Mouse (Mus musculus) heart, postnatal 0 days (tissue): ENCODE measurements at regions not wholly inside any gene's neighbourhood (a gene's known extent, or its start where the extent isn't known, plus 50 kb on each side); places are given as distances from the start of the nearest gene placed in this dataset.

Experiments used
- ATAC-seq: fragments of 200-750 bp; cut with Nextera tagmentation; 2 replicates; pipeline ENCODE4 v1.8.0; 2017; ENCODE audit warnings: low read depth, moderate number of reproducible peaks, moderate library complexity; ENCODE audit not compliant: insufficient read depth
- DNase-seq: peaks from one replicate; pipeline ENCODE4 v3.0.0-alpha.2; 2016; ENCODE audit warnings: low spot score
- H3K27ac ChIP-seq: fragments of 300-500 bp; sonication (generic); 2 replicates; pipeline ENCODE4 v1.5.1; 2014; ENCODE audit warnings: low read depth, mild to moderate bottlenecking
- H3K27me3 ChIP-seq: fragments of 300-500 bp; sonication (generic); 2 replicates; pipeline ENCODE4 v1.6.1; 2014; ENCODE audit warnings: low read length, mixed read lengths; ENCODE audit not compliant: control insufficient read depth, insufficient read depth
- H3K36me3 ChIP-seq: fragments of 300-500 bp; sonication (generic); replicated peaks from 2 replicates; pipeline ENCODE4 v1.6.1; 2014; ENCODE audit warnings: low read length, mixed read lengths; ENCODE audit not compliant: control insufficient read depth, insufficient read depth
- H3K4me1 ChIP-seq: fragments of 300-500 bp; sonication (generic); 2 replicates; pipeline ENCODE4 v1.6.1; 2014; ENCODE audit warnings: antibody characterized with exemption; ENCODE audit not compliant: control insufficient read depth, insufficient read depth
- H3K4me2 ChIP-seq: fragments of 300-500 bp; sonication (generic); 2 replicates; pipeline ENCODE4 v1.6.1; 2014; ENCODE audit warnings: low read depth, mild to moderate bottlenecking, low read length, moderate library complexity
- H3K4me3 ChIP-seq: fragments of 300-500 bp; sonication (generic); 2 replicates; pipeline ENCODE4 v1.5.1; 2014; ENCODE audit warnings: low read depth, low read length
- H3K9ac ChIP-seq: fragments of 300-500 bp; sonication (generic); replicated peaks from 2 replicates; pipeline ENCODE4 v1.6.1; 2014; ENCODE audit warnings: low read depth, low read length, mixed read lengths
- H3K9me3 ChIP-seq: fragments of 300-500 bp; sonication (generic); replicated peaks from 2 replicates; pipeline ENCODE4 v1.6.1; 2016; ENCODE audit warnings: low read length; ENCODE audit not compliant: control insufficient read depth
- CTCF ChIP-seq: IDR thresholded peaks from 2 replicates; pipeline ENCODE4 v1.5.1; 2016; ENCODE audit warnings: antibody characterized with exemption, control low read depth, low read depth
- EP300 ChIP-seq: IDR thresholded peaks from 2 replicates; pipeline ENCODE4 v1.6.1; 2016; ENCODE audit warnings: antibody characterized with exemption, low read depth
- WGBS: fragments of 180-500 bp; shearing (Covaris S2); extraction: QIAGEN DNeasy Blood & Tissue Kit; methylation state at CpG from one replicate; pipeline ENCODE4 v1.1.7; 2014; 5-methylcytosine and 5-hydroxymethylcytosine counted together

DNA sequence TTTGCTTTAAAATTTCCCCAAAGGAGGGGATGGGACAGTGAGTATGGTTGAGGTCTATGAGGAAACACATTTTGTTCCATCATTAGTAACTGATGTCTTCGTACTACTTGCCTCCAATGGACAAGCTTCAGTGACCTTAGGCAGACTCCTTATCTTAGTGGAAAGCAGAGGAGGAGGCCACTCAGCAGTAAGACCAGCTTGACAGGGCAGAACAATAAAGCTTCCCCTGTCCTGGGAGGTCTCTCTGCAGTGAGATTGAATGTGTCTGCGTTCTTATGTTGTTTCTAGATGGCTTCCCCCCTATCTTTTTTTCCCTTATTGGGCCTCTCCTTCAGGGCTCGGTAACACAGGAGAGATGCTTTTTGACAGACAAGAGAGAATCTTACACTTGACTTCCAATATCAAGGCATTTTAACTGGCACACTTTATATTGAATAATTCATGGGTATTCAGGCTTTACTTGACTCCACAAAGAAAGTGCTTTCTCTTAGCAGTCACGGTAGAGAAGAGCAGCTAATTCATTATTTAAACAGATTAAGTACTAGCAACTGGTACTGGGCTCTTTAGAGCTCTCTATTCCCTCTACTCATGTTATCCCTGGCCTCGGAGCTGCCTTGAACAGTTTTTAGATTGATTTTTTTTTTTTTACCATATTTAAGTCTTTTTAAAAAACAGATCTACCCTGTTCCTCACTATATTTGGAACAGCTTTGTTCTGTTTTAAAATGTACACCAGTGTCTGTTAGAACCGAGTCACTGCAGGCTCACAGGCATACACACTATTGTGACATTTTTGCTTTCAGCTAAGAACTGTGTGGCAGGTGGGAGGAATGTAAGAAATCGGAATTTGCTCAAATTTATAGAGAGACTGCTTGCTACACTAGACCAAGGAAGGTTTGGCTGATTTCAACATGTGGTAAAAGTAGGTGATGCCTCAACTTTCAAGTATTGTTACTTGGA, 347.2 kb downstream of the Cetn3 start:
- 51% methylated on average over 7 of the region's 7 CpGs for WGBS
- TF ChIP-seq CTCF = no peak
- no peak for TF ChIP-seq EP300
- H3K9me3 ChIP-seq = no peaks in the 10 kb centered on the region

More for the DNA sequence above, 347.2 kb downstream of the Cetn3 start:
- Histone ChIP-seq H3K27me3 (no peaks in the 10 kb centered on the region), H3K27ac (no peak overlapping the region), H3K4me2 (no peak overlapping the region), H3K4me1 (no peaks in the 10 kb centered on the region), H3K36me3 (no peaks in the 10 kb centered on the region), H3K4me3 (no peak overlapping the region), H3K9ac (no peak overlapping the region)
- ATAC-seq (no peak), DNase-seq (no peak)
